Comparison of ENCODE assay signal across 8 mouse cellular contexts in genomic region chr8:84711933-84712758, GRCm38 (mm10). TPM values are rescaled to one million over a fixed set of nuclear protein-coding genes. Genes with fewer than 3 reads are reported as not detected.
DNase-seq lines count a peak whose midpoint lies in the region; ATAC-seq and TF ChIP-seq lines count a peak whose summit lies in the region.

No protein-coding gene starts in this region.

- intact Hi-C loops in gastrocnemius, adult 2 months (cut with DNase I): no loop called here

- TF ChIP-seq CTCF in gastrocnemius, adult 2 months (IDR thresholded peaks at IDR 0.05): no peak

- peak overlapping the region; percentile 43 for H3K4me3 ChIP-seq in gastrocnemius, adult 2 months
- no peak overlapping the region for H3K4me3 ChIP-seq in intestine, embryonic 14.5 days (ENCODE audit: low read depth, low read length)
- H3K4me3 ChIP-seq in midbrain, embryonic 11.5 days (ENCODE audit: low read depth, low read length): peak overlapping the region; percentile 8; the same call in 1 of the 2 replicates

- H3K9ac ChIP-seq in intestine, embryonic 14.5 days (ENCODE audit: low read length): 0 out of 2 replicates have a peak overlapping the region, but pooled peaks have one; percentile 3
- H3K9ac ChIP-seq in midbrain, embryonic 11.5 days (ENCODE audit: low read length): peak overlapping the region; percentile 35

- H3K4me2 ChIP-seq in intestine, embryonic 14.5 days (ENCODE audit: low read length): peak overlapping the region; percentile 5
- H3K4me2 ChIP-seq in midbrain, embryonic 11.5 days: peak overlapping the region; percentile 22; the same call in 1 of the 2 replicates

- no peaks in the 10 kb centered on the region for H3K36me3 ChIP-seq in intestine, embryonic 14.5 days (ENCODE audit: control insufficient read depth, insufficient read depth, low read length)
- H3K36me3 ChIP-seq in midbrain, embryonic 11.5 days (ENCODE audit: control insufficient read depth, insufficient read depth, low read length): no peaks in the 10 kb centered on the region

- H3K27me3 ChIP-seq in intestine, embryonic 14.5 days (replicated peaks; ENCODE audit: control insufficient read depth, insufficient read depth, low read length): peaks cover 56% of the 10 kb centered on the region
- peaks cover 75% of the 10 kb centered on the region for H3K27me3 ChIP-seq in midbrain, embryonic 11.5 days (ENCODE audit: control insufficient read depth, insufficient read depth, low read length)

- peak overlapping the region; percentile 87 for H3K27ac ChIP-seq in gastrocnemius, adult 2 months
- H3K27ac ChIP-seq in intestine, embryonic 14.5 days (ENCODE audit: low read depth): peak overlapping the region; percentile 80
- peak overlapping the region; percentile 80 for H3K27ac ChIP-seq in midbrain, embryonic 11.5 days (ENCODE audit: low read depth, low read length)

- peak; percentile 67 for ATAC-seq in intestine, embryonic 14.5 days (replicated peaks; ENCODE audit: low FRiP score, low TSS enrichment, low read depth)
- peak; percentile 88 for ATAC-seq in midbrain, embryonic 11.5 days (ENCODE audit: low FRiP score)

- H3K4me1 ChIP-seq in intestine, embryonic 14.5 days (replicated peaks; ENCODE audit: control insufficient read depth, insufficient read depth, low read length): peaks cover 42% of the 10 kb centered on the region
- peaks cover 55% of the 10 kb centered on the region for H3K4me1 ChIP-seq in midbrain, embryonic 11.5 days (ENCODE audit: control insufficient read depth, insufficient read depth, low read length)

- 19% methylated on average over 10 of the region's 11 CpGs for WGBS in intestine, embryonic 14.5 days
- WGBS in midbrain, embryonic 11.5 days: 11% methylated on average over 10 of the region's 11 CpGs

- peak; percentile 46 for DNase-seq in embryo, embryonic 10 days (ENCODE audit: low spot score)
- no peak for DNase-seq in embryo, embryonic 9.5 days (ENCODE audit: extremely low spot score)
- peak; percentile 84 for DNase-seq in NIH3T3 (ENCODE audit: low read depth)
- DNase-seq in gastrocnemius, adult 2 months: peak; percentile 77
- DNase-seq in intestine, embryonic 14.5 days (ENCODE audit: low spot score): no peak
- peak; percentile 96 for DNase-seq in midbrain, embryonic 11.5 days (ENCODE audit: low spot score, missing footprints)
- DNase-seq in frontal cortex, adult 2 months (ENCODE audit: extremely low spot score in 1 of 2, low spot score in 1 of 2): no peak
- no peak for DNase-seq in spleen, postnatal 4 days (ENCODE audit: low spot score in 2 of 2)

- H3K9me3 ChIP-seq in intestine, embryonic 14.5 days (ENCODE audit: control insufficient read depth, low read length): no peaks in the 10 kb centered on the region
- H3K9me3 ChIP-seq in midbrain, embryonic 11.5 days (ENCODE audit: control insufficient read depth, low read length): no peaks in the 10 kb centered on the region

RNA-seq across cellular contexts. Expression of gene G430095P16Rik, which starts 10.7 kb away (rescaled TPM):
- total RNA-seq in gastrocnemius, adult 2 months (2021): under 1 TPM; 0.36 to 0.78 TPM
- 3.3 and 4.1 TPM in 2 replicates for polyA plus RNA-seq in intestine, embryonic 14.5 days (2014; fragmentation: Nextera tagmentation; extraction: Ambion mirVana)
- polyA plus RNA-seq in midbrain, embryonic 11.5 days (2014; fragmentation: Nextera tagmentation; extraction: Ambion mirVana): 1.6 and 1.9 TPM in 2 replicates
- 0.36 TPM in 1 of 2 replicates, not detected in the other for polyA plus RNA-seq in frontal cortex, adult 2 months (2012; rRNA removed)

RNA-seq across cellular contexts. Expression of gene Lyl1, which starts 10.9 kb away (rescaled TPM):
- total RNA-seq in gastrocnemius, adult 2 months (2021): 1 to 10 TPM; 1.1 to 1.3 TPM
- 4.3 and 5.2 TPM in 2 replicates for polyA plus RNA-seq in intestine, embryonic 14.5 days (2014; fragmentation: Nextera tagmentation; extraction: Ambion mirVana)
- 5.1 and 6.5 TPM in 2 replicates for polyA plus RNA-seq in midbrain, embryonic 11.5 days (2014; fragmentation: Nextera tagmentation; extraction: Ambion mirVana)
- 2.9 and 4.1 TPM in 2 replicates for polyA plus RNA-seq in frontal cortex, adult 2 months (2012; rRNA removed)

RNA-seq across cellular contexts. Expression of gene Nacc1, which starts 24.5 kb away (rescaled TPM):
- 10 to 100 TPM; 18.7 to 24.3 TPM for total RNA-seq in gastrocnemius, adult 2 months (2021)
- polyA plus RNA-seq in intestine, embryonic 14.5 days (2014; fragmentation: Nextera tagmentation; extraction: Ambion mirVana): 23.7 and 25.0 TPM in 2 replicates
- 18.6 and 21.4 TPM in 2 replicates for polyA plus RNA-seq in midbrain, embryonic 11.5 days (2014; fragmentation: Nextera tagmentation; extraction: Ambion mirVana)
- 79.7 and 79.8 TPM in 2 replicates for polyA plus RNA-seq in frontal cortex, adult 2 months (2012; rRNA removed)

RNA-seq across cellular contexts. Expression of gene Trmt1, which starts 26.0 kb away (rescaled TPM):
- total RNA-seq in gastrocnemius, adult 2 months (2021): 10 to 100 TPM; 45.6 to 57.5 TPM
- 85.9 and 87.0 TPM in 2 replicates for polyA plus RNA-seq in intestine, embryonic 14.5 days (2014; fragmentation: Nextera tagmentation; extraction: Ambion mirVana)
- polyA plus RNA-seq in midbrain, embryonic 11.5 days (2014; fragmentation: Nextera tagmentation; extraction: Ambion mirVana): 39.9 and 45.6 TPM in 2 replicates
- polyA plus RNA-seq in frontal cortex, adult 2 months (2012; rRNA removed): 143 and 157 TPM in 2 replicates

RNA-seq across cellular contexts. Expression of gene Ier2, which starts 49.5 kb away (rescaled TPM):
- total RNA-seq in gastrocnemius, adult 2 months (2021): 1 to 10 TPM; 5.9 to 6.5 TPM
- polyA plus RNA-seq in intestine, embryonic 14.5 days (2014; fragmentation: Nextera tagmentation; extraction: Ambion mirVana): 73.2 and 75.5 TPM in 2 replicates
- 49.9 and 52.9 TPM in 2 replicates for polyA plus RNA-seq in midbrain, embryonic 11.5 days (2014; fragmentation: Nextera tagmentation; extraction: Ambion mirVana)
- 11.1 and 21.5 TPM in 2 replicates for polyA plus RNA-seq in frontal cortex, adult 2 months (2012; rRNA removed)

Comparison
In these comparisons a context has a peak if more than half of its experiments do, and no peak if none do; other contexts are left out.
1. DNase-seq: peak in embryo, embryonic 10 days (single experiment), NIH3T3 (single experiment), gastrocnemius, adult 2 months (single experiment) and midbrain, embryonic 11.5 days (single experiment); none in embryo, embryonic 9.5 days (single experiment), intestine, embryonic 14.5 days (single experiment), frontal cortex, adult 2 months (0 of 2) and spleen, postnatal 4 days (0 of 2).
2. Peak in every context shown above with its lines, with median percentiles within 50 percentile points of each other: H3K27ac ChIP-seq.